Mouse (Mus musculus) hindbrain, postnatal 0 days (tissue): ENCODE results near the gene Zbtb22. TPM values are rescaled to one million over a fixed set of nuclear protein-coding genes. Genes with fewer than 3 reads are reported as not detected.

Experiments
- ATAC-seq: fragments of 200-750 bp; cut with Nextera tagmentation; 2 replicates; pipeline ENCODE4 v1.8.0; 2017; ENCODE audit warnings: mild to moderate bottlenecking, moderate TSS enrichment, moderate library complexity
- DNase-seq: peaks from one replicate; pipeline ENCODE4 v3.0.0-alpha.2; 2015; ENCODE audit warnings: low spot score
- H3K27ac ChIP-seq: fragments of 300-500 bp; sonication (generic); 2 replicates; pipeline ENCODE4 v1.5.1; 2014; ENCODE audit warnings: mild to moderate bottlenecking
- H3K27me3 ChIP-seq: fragments of 300-500 bp; sonication (generic); 2 replicates; pipeline ENCODE4 v1.6.1; 2014; ENCODE audit warnings: low read length, mixed read lengths; ENCODE audit not compliant: insufficient read depth
- H3K36me3 ChIP-seq: fragments of 300-500 bp; sonication (generic); 2 replicates; pipeline ENCODE4 v1.6.1; 2014; ENCODE audit warnings: low read length, mixed read lengths; ENCODE audit not compliant: insufficient read depth
- H3K4me1 ChIP-seq: fragments of 300-500 bp; sonication (generic); 2 replicates; pipeline ENCODE4 v1.6.1; 2014; ENCODE audit warnings: antibody characterized with exemption, low read length, mixed read lengths; ENCODE audit not compliant: insufficient read depth
- H3K4me2 ChIP-seq: fragments of 300-500 bp; sonication (generic); 2 replicates; pipeline ENCODE4 v1.6.1; 2014; ENCODE audit warnings: low read depth, mild to moderate bottlenecking, low read length, moderate library complexity, mixed read lengths
- H3K4me3 ChIP-seq: fragments of 300-500 bp; sonication (generic); 2 replicates; pipeline ENCODE4 v1.5.1; 2014; ENCODE audit warnings: low read length
- H3K9ac ChIP-seq: fragments of 300-500 bp; sonication (generic); replicated peaks from 2 replicates; pipeline ENCODE4 v1.6.1; 2014; ENCODE audit warnings: mild to moderate bottlenecking, low read length, moderate library complexity, mixed read lengths
- H3K9me3 ChIP-seq: fragments of 300-500 bp; sonication (generic); 2 replicates; pipeline ENCODE4 v1.6.1; 2016; ENCODE audit warnings: low read length, mixed read lengths
- CTCF ChIP-seq: IDR thresholded peaks from 2 replicates; pipeline ENCODE4 v1.5.1; 2016; ENCODE audit warnings: antibody characterized with exemption, control low read depth, low read depth
- WGBS: fragments of 180-500 bp; shearing (Covaris S2); extraction: QIAGEN DNeasy Blood & Tissue Kit; methylation state at CpG from one replicate; pipeline ENCODE4 v1.1.7; 2014; 5-methylcytosine and 5-hydroxymethylcytosine counted together
- polyA plus RNA-seq: library from polyadenylated mRNA; unstranded; fragments of >200 nt; fragmentation: Nextera tagmentation; extraction: Ambion mirVana; gene quantifications from 2 replicates; pipeline ENCODE4 v1.2.1, GENCODE M21; 2015
- total RNA-seq: library from RNA; depleted of rRNA; stranded (reverse); fragments of >200 nt; gene quantifications from 2 replicates; pipeline ENCODE4 v1.2.3, GENCODE M21; 2014

Gene Zbtb22
- total and polyA plus RNA-seq, 2 experiments from 2014 or later = 23.0 to 58.5 TPM

DNA sequence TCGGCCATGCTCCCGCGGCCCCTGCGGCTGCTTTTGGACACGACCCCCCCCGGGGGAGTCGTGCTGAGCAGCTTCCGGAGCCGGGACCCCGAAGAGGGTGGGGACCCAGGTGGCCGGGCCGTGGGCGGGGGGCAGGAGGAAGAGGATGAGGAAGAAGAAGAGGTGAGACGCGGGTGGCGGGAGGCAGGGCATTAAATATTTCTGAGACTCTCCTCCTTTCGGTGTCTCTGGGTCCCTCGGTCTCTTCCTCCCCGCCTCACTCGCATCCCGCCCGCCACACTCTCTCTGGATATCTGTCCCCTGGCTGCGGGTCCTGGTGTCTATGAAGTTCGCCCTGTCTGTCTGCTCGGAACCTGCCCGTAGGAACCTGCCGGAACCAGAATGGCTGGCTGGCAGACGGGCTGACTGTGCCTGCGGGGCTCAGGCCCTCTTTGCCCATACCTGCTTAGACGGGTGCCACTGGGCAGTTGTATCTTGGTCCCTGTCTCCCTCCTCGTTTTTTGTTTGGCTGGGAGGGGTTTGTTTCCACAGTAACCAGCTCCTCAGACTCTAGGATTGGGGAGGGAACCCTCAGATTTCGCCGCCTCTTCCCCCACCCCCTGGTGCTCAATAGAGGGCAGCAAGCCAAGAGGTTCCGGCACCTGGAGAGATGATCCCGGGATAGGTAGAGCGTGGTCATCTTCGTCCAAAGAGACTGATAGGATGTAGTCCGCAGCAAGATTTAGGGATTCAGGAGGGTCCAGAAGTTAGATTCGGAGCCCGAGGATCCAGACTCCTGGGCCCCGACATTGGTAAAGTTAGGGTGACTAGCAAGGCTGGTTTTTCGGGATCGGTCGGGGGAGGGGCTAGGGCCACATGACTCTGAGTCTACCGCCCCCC is 14.8 kb downstream of the Zbtb22 start:
- Histone ChIP-seq H3K4me1 (no peaks in the 10 kb centered on the region), H3K9me3 (no peaks in the 10 kb centered on the region), H3K4me2 (peak overlapping the region; percentile 100), H3K27ac (peak overlapping the region; percentile 90), H3K27me3 (no peaks in the 10 kb centered on the region), H3K4me3 (peak overlapping the region; percentile 89), H3K9ac (peak overlapping the region; percentile 86), H3K36me3 (peaks cover 16% of the 10 kb centered on the region)
- WGBS = under 1% methylated on average over 44 of the region's 45 CpGs
- ATAC-seq (no peak), DNase-seq (peak; percentile 41)
- TF ChIP-seq CTCF = peak; percentile 22; the same call in 1 of the 2 replicates

DNA sequence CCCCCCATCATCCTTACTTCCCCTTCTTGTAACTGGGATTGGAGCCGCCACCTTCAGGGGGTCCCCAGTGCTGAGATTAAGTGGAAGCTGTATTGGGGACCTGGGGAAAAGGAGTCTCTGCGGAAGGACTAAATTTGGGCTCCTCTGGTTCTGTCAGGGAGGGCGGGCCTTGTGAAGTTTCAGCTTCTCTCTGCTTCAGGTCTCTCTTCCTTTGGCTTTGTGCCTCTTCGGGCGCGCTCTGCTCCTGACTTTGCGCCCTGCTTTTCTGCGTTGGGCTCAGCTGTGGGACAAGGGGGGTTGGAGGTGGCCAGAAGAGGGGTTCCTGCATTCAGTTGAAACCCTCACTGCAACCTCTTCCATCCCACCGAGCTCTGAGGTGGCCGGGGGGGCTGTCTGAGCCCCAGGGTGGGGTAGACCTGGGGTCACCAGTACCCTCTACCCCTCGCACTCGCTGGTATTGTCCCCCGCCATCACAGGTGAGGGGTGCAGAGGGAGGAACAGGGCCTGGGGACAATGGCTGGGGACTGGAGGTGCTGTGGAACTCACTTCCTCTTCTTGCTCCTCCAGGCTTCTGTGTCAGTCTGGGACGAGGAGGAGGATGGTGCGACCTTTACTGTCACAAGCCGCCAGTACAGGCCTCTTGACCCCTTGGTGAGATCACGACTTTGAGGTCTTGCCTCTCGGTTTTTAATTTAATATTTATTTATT is 15.6 kb downstream of the Zbtb22 start:
- Histone ChIP-seq H3K27me3 (no peaks in the 10 kb centered on the region), H3K4me3 (peak overlapping the region; percentile 89), H3K9ac (peak overlapping the region; percentile 86), H3K36me3 (peaks cover 16% of the 10 kb centered on the region), H3K9me3 (no peaks in the 10 kb centered on the region), H3K27ac (0 out of 2 replicates have a peak overlapping the region, but pooled peaks have one; percentile 90), H3K4me2 (peak overlapping the region; percentile 100), H3K4me1 (no peaks in the 10 kb centered on the region)
- ATAC-seq = no peak
- no peak for DNase-seq
- no peak for TF ChIP-seq CTCF
- WGBS = 38% methylated on average over 18 of the region's 18 CpGs

DNA sequence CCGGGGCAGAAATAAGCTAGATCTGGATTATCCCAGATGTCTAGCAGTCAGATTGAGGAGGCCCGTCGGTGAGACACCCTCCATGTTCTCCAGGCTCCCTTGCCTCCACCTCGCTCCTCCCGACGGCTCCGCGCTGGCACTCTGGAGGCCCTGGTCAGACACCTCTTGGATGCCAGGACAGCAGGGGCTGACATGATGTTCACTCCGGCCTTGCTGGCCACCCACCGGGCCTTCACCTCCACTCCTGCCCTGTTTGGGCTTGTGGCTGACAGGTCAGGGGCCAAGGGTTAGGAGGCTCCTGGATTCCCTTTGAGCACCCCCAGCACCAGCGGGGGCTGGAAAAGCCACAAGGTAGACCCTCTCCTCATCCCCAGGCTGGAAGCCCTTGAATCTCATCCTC is 16.2 kb downstream of the Zbtb22 start:
- H3K9me3 ChIP-seq = no peaks in the 10 kb centered on the region
- DNase-seq (no peak), ATAC-seq (no peak)
- H3K4me3 ChIP-seq = no peak overlapping the region
- no peak overlapping the region for H3K9ac ChIP-seq
- no peak for TF ChIP-seq CTCF
- 91% methylated on average over 11 of the region's 11 CpGs for WGBS
- H3K27ac ChIP-seq = no peak overlapping the region
- peaks cover 16% of the 10 kb centered on the region for H3K36me3 ChIP-seq
- no peak overlapping the region for H3K4me2 ChIP-seq
- H3K4me1 ChIP-seq = no peaks in the 10 kb centered on the region
- no peaks in the 10 kb centered on the region for H3K27me3 ChIP-seq

DNA sequence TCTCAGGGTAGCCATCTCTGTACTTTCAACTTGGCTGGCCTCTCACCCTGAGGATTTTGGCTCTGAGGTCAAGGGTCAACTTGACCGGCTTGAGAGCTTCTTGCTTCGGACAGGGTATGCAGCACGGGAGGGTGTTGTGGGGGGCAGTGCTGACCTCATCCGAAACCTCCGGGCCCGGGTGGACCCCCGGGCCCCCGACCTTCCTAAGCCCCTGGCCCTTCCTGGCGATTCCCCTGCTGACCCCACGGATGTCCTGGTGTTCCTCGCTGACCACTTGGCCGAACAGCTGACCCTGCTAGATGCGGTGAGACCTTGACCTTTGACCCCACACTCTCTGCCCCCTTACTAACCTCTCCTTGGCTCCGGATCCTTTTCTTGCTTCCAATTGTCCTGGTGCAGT is 16.7 kb downstream of the Zbtb22 start:
- no peak overlapping the region for H3K4me3 ChIP-seq
- H3K36me3 ChIP-seq = peaks cover 20% of the 10 kb centered on the region
- H3K27me3 ChIP-seq = no peaks in the 10 kb centered on the region
- TF ChIP-seq CTCF = no peak
- DNase-seq = no peak
- no peak overlapping the region for H3K9ac ChIP-seq
- H3K9me3 ChIP-seq = no peaks in the 10 kb centered on the region
- H3K27ac ChIP-seq = no peak overlapping the region
- WGBS = 85% methylated on average over 14 of the region's 14 CpGs
- H3K4me2 ChIP-seq = no peak overlapping the region
- no peaks in the 10 kb centered on the region for H3K4me1 ChIP-seq
- no peak for ATAC-seq

DNA sequence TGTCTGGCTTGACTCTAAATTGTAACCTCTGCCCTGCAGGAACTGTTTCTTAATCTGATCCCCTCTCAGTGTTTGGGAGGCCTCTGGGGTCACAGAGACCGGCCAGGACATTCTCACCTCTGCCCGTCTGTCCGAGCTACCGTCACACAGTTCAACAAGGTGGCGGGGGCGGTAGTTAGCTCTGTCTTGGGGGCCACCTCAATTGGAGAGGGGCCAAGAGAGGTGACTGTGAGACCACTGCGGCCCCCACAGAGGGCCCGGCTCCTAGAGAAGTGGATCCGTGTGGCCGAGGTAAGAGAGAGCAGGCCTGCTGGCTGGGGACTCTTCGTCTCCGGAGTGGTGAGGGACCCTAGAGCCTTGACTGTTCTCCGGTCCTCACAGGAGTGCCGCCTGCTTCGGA is 17.3 kb downstream of the Zbtb22 start:
- Histone ChIP-seq H3K9ac (no peak overlapping the region), H3K9me3 (no peaks in the 10 kb centered on the region), H3K4me3 (no peak overlapping the region), H3K27me3 (no peaks in the 10 kb centered on the region), H3K27ac (no peak overlapping the region), H3K36me3 (peaks cover 15% of the 10 kb centered on the region), H3K4me2 (no peak overlapping the region), H3K4me1 (no peaks in the 10 kb centered on the region)
- no peak for TF ChIP-seq CTCF
- no peak for ATAC-seq
- no peak for DNase-seq
- WGBS = 96% methylated on average over 15 of the region's 15 CpGs

DNA sequence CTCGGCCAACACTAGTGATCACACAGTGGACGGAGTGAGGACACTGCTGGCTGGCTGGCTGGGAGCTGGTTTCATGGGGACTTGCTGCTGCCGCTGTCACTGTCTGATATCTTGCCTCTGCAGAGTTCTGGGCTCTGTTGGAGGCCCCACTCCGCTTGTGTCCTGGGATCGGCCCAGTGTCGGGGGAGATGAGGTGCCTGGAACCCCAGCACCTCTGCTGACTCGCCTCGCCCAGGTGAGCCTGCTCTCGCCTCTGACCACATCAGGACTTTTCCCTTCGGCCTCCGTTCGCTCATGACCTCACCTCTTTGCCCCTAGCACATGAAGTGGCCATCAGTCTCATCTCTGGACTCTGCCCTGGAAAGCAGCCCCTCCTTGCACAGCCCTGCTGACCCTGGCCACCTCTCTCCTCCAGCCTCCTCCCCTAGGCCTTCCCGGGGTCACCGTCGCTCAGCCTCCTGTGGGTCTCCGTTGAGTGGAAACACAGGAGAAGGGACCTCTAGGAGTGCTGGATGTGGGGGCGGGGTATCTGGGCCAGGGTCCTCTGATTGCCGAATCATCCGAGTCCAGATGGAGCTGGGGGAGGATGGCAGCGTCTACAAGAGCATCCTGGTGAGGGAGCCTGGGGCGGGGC is 19.8 kb downstream of the Zbtb22 start:
- H3K9me3 ChIP-seq = no peaks in the 10 kb centered on the region
- no peak for TF ChIP-seq CTCF
- DNase-seq = no peak
- no peak for ATAC-seq
- peaks cover 14% of the 10 kb centered on the region for H3K36me3 ChIP-seq
- H3K27me3 ChIP-seq = no peaks in the 10 kb centered on the region
- H3K4me3 ChIP-seq = no peak overlapping the region
- H3K27ac ChIP-seq = no peak overlapping the region
- 88% methylated on average over 21 of the region's 21 CpGs for WGBS
- H3K4me1 ChIP-seq = peaks cover 6% of the 10 kb centered on the region; the same call in 1 of the 2 replicates
- H3K4me2 ChIP-seq = no peak overlapping the region
- no peak overlapping the region for H3K9ac ChIP-seq
